Mouse (Mus musculus): ENCODE data around the gene Btg4.
"Not testable (repeated sequence)": the region's sequence is repeated elsewhere in the genome, so short reads cannot be mapped to it uniquely, and the experiment has no call there.

Gene Btg4

GRCm38 (mm10) chr9:51081614-51082013, 20.9 kb downstream of the Btg4 start:
- no peak for DNase-seq (ENCODE audit: low spot score in 2 of 2)

DNA sequence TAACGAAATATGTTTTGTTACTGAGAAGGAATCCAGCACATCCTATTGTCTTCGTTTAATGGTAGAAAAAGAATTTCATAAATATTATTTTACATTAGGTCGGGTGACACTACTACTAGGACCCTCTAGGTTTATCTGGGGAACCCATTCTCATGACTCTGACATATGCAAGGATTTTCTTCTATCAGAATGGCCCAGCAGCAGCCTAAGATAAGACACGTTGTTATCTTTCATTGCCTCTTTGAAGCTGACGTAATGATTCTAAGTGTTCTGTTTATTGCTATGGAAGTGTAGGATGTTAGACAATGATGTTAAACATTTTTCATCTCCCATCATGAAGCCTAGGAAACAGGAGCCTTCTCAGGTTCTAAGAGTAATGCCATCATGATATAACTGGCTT, 33.0 kb downstream of the Btg4 start:
- DNase-seq (ENCODE audit: low spot score in 2 of 2), result no peak

GRCm38 (mm10) chr9:51096306-51096705, 35.6 kb downstream of the Btg4 start:
- no peak for DNase-seq (ENCODE audit: low spot score in 2 of 2)

GRCm38 (mm10) chr9:51101756-51102425, 41.2 kb downstream of the Btg4 start, which contains the start of gene 4833427G06Rik:
TSS of gene 4833427G06Rik (minus strand) at chr9:51102078.
- DNase-seq (ENCODE audit: low spot score in 2 of 2), result peak in 1 of 2 experiments; percentile 9

DNA sequence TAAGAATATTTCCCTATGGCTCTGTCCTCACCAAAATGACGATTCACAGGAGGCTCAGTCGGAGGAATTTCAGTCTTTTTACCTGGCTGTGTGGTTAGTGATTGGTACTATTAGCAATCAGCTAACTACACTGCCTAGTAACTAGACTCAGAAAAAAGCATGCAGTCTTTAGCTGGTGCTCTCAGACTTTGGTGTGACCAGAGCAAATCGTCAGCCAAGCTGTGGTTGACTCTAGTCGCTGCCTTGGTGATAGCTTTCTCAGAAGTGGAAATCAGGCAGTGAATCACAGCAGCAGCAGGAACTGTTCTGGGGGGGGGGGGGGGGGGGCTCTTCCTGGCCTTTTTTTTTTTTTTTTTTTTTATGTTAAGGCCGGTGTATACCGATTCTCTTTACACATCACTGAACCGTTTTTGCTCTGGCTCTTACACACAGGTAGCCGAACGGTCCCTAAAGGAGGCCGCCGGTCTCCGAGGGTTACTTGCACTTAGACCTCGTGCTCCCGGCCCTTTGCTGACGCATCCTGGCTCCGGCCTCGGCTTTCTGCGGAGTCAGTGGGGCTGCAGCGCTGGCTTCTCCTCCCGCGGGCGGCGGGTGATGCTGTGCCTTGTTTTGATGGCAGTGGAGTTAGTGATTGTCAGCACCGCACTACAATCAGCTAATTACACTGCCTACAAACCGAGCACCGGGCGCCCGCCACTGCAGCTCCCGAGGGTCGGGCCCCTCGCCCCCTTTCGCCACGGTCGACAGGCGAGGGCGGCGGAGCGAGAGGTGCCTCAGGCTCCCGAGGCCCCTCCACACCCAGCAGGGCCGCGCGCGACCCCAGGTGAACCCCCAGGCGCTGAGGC, 42.5 kb downstream of the Btg4 start:
- DNase-seq (ENCODE audit: low spot score in 2 of 2), result peak; percentile 40 to 48

DNA sequence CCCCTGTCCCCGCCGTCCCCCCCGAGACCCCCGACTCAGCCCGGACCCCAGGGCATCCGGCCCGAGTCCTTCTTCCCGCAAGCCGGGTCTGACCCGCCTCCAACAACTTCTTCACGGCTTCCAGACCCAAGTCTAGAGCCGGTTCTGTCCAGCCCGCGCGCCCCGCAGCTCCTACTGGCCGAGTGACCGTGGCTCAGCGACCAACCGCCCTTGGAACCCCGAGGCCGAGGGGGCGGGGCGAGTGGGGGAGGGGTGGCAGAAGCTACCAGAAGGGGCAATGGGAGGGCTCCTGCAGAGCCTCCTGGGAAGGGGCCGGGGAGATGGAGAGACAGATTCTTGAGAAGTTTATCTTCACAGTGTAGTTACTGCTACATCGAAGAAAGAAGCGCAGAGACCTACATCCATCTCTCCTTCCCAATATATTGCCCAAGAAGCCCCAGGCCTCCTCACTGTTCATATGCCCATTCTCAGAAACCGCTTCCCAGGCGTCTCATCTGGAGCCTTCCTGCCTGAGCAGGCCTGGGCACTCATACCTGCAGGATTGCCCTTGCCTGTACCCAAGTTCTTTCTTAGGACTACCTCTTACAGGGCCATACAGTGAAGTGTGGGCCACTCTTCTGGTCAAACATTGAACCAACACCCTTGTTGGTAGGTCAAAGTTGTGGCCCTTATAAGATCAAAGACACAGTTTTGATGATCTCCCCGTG, 43.3 kb downstream of the Btg4 start:
- DNase-seq (ENCODE audit: low spot score in 2 of 2), result peak; percentile 2 to 21

DNA sequence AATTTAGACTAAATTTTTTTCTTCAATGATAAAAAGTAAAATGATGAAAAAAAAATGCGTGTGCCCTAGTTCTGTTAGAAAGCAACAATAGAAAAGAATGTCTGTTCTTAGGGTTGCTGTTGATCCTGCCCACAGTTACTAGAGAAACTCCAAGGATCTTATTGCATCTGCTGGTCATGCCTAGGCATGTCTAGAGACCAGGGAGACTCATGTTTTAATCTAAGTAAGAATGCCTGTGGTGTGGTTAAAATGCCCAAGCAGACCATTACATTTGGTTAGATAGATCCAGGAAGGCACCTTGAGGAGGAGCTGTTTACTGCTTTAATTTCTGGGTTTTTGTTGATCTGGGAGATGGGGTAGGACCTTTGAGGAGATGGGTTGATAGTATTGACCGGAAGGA, 45.0 kb downstream of the Btg4 start:
- DNase-seq (ENCODE audit: low spot score in 2 of 2), result no peak

- no peak for DNase-seq (ENCODE audit: low spot score in 2 of 2)
Measured at GRCm38 (mm10) chr9:51114767-51115166, 54.1 kb downstream of the Btg4 start.

DNA sequence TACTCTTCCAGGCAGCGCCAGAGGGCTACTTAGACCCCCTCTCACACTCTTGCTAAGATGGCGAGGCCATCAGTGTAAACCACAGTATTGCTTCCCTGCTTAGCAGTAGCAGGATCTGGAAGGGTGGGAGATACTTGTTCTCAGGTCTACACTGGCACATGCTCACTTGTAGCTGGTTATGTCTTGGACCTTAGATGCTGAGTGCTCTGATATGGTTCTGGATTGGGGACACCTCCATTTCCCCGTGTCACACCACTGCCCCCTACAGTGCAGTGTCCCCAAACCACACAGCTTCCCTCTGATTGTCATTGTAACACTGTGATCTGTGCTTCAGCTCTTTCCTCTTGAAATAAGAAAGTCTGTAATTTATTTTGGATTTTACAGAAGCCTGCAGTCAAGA, 76.3 kb downstream of the Btg4 start:
- no peak for DNase-seq (ENCODE audit: low spot score in 2 of 2)

DNA sequence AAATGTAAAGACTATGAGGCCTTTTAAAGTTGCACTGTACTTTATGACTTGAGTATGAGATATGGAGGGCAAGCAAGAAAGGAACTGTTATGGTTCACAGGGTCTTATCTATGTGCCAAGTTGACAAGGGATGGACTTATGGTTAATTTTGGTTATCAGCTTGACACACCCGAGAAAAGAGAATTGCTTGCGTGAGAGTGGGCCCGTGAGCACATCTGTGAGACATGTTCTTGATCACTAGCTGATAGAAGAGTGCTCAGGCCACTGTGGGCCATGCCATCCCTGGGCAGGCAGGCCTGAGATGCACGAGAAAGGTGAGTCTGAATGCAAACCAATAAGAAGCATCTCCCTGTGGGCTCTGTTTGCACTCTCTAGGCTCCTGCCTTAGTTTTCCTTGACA, 76.7 kb downstream of the Btg4 start:
- DNase-seq (ENCODE audit: low spot score in 2 of 2), result no peak

DNA sequence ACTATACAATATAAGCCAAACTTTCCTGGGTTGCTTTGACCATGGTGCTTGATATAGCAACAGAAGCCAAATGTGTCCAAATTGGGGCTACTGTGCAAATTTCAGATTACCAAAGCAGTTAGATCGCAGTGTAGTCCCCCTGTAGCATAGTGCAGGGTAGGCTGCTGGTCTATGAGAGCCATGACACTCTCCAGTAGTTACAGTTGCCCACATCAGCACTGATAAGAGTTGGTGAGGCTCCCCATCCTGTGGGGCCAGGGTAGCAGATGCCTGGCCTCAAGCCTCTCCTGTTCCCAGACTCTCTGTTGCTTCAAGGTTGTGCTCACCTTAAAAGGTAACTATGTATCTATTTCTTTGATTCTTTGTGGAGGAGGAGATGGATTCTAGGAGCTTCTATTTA, 77.1 kb downstream of the Btg4 start:
- DNase-seq (ENCODE audit: low spot score in 2 of 2), result no peak

DNA sequence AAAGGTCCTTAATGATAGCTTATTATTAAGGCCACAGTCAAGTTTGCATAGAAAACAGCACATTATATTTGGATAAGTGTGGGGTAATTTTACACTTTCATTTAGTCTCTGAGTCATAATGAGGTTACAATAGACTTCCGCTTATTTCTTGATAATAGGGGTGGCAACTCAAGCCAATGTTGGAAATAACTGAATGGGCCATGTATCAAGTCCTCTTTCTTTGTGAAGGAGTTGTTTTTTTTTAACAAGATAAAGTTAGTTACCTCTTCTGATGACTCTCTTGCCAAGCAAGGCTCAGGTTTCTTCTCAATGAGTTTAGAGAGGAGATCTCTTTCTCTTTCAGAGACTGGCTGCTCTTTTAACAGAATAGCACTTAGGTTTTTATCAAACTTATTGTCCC, 77.6 kb downstream of the Btg4 start:
- no peak for DNase-seq (ENCODE audit: low spot score in 2 of 2)

- not testable (repeated sequence) for DNase-seq (ENCODE audit: low spot score in 2 of 2)
Measured at GRCm38 (mm10) chr9:51139401-51139800, 78.7 kb downstream of the Btg4 start.

DNA sequence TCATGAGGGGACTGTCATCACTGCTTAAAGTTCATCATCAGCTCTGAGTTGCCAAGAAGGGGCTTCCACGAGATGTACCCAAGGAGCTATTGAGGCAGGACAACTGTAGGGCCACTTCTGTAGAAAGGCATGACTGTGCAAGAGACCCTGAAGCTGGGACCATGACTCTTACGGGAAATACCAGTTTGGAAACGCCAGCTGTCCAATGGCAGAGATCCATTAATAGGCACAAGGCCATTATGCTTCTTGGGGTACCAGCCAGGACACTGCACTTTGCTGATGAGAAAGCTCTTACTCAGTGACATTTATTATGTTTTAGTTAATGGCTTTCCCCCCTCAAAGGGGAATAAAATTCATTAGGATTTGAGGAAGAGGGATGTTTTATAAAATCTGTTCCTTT, 80.0 kb downstream of the Btg4 start:
- no peak for DNase-seq (ENCODE audit: low spot score in 2 of 2)

DNA sequence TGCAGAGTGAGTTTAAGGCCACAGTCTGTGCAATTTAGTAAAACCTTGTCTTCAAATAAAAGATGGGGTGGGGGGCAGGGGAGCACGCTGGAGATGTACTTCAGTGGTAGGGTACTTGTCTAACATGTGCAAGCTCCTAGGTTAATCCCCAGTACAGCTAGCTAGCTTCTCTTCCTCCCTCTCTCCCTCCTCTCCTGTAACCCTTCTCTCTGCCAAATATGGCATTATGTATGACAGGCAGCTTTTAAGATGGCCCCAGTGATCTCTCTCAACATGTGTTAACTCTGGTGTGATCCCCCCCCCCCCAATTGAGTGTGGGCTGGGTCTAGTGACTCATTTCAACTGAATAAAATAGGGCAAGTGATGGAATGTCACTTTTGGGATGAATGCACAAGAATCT, 82.7 kb downstream of the Btg4 start:
- no peak for DNase-seq (ENCODE audit: low spot score in 2 of 2)

GRCm38 (mm10) chr9:51144218-51144617, 83.5 kb downstream of the Btg4 start:
- no peak for DNase-seq (ENCODE audit: low spot score in 2 of 2)

GRCm38 (mm10) chr9:51146496-51146895, 85.8 kb downstream of the Btg4 start:
- no peak for DNase-seq (ENCODE audit: low spot score in 2 of 2)

- DNase-seq (ENCODE audit: low spot score in 2 of 2), result no peak
Measured at GRCm38 (mm10) chr9:51147294-51147693, 86.6 kb downstream of the Btg4 start.

DNA sequence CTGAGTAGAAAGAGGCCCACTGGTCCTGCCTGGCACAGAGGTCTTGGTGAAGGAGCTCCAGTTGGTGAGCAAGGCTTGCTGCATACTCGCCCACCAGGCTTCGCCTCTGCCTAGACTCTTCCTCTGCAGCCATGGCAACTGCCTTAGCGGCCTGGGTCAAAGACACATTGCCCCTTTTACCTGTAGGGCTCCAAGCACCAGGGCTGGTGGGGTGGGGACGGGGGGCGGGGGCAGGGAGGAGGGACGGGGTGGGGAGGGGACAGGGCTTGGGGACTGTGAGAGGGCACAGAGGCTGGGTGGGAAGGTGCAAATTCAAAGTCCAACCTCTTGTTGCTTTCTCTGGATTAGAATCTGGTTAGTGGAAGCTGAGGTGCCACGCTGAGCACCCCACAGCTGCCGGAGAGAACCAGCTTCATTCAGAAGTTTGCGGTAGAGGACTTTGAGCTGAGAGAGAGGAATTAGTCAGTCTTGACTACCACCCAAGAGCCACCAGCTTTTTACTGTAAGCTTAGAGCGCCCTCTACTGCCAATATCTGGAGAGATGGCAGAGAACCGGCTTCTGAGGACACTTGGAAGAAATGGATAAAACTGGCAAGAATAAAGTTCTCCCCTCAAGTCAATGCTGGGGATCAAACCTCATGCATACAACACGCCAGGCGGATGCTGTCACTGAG, 91.5 kb downstream of the Btg4 start:
- peak; percentile 46 to 48 for DNase-seq (ENCODE audit: low spot score in 2 of 2)

DNA sequence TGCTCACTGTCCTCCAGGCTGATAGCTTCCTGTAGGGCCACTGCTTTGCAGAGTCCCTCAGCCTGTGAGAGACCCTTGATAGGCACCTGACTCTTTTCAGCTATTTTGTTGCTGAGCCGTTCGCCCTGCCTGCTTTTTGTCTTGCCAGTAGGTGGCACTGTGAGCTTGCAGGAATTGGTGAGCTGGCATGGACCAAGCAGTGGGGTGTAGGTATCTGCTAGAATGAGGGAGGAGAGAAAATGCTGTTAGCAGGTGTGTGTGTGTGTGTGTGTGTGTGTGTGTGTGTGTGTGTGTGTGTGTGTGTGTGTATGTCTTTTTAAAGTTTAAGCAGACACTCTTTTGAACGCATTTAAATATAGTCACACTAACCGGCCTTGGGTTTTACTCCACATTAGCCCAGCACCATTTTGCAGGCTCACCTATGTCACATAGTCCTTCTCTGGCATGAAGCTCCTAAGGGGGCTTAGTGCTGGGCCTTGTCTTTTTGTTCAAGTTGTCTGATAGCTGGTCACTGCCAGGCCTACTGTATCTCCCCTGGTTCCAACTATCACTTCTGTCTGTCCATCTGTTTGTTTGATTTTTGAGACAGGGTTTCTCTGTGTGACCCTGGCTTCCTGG, 101.2 kb downstream of the Btg4 start:
- peak; percentile 70 to 81 for DNase-seq (ENCODE audit: low spot score in 2 of 2)

DNA sequence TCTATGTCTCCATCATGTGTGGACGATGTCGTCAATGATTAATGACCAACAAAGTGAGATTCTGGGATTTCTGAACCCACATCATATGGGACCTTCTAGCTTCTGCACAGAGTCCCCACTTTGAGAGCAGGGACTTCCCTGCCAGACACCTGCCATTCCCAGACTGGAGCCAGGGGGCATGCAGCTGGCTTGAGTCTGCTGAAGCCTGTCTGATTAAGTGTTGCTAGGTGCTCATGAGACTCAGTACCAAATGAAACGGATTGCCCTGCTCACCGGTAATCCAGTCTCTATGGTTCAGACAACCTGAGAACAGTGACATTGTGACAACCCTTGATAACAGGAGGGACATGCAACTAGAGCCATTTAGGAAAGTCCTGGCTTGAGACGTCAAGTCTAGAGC, 103.3 kb downstream of the Btg4 start:
- no peak for DNase-seq (ENCODE audit: low spot score in 2 of 2)

Measured in urinary bladder, postnatal 36 days (tissue).